Mouse (Mus musculus) heart, adult 2 months (tissue): ENCODE measurements at regions not wholly inside any gene's neighbourhood (a gene's known extent, or its start where the extent isn't known, plus 50 kb on each side); places are given as distances from the start of the nearest gene placed in this dataset.

ENCODE experiments used
- CTCF ChIP-seq: fragments of 200-600 bp; IDR thresholded peaks from 2 replicates; pipeline ENCODE4 v1.8.1; 2022; ENCODE audit warnings: antibody characterized with exemption, mild to moderate bottlenecking, moderate library complexity
- EP300 ChIP-seq: fragments of 200-500 bp; IDR thresholded peaks from 2 replicates; pipeline ENCODE4 v1.6.1; 2011; ENCODE audit warnings: low read depth, low read length, control low read depth; ENCODE audit not compliant: insufficient read depth
- POLR2A ChIP-seq: fragments of 200-500 bp; IDR thresholded peaks from 2 replicates; pipeline ENCODE4 v1.6.1; 2011; ENCODE audit warnings: mild to moderate bottlenecking, low read depth, low read length, control low read depth; ENCODE audit not compliant: insufficient read depth

GRCm38 (mm10) chr11:52511831-52512297, 115.6 kb downstream of the 9530068E07Rik start:
- TF ChIP-seq CTCF = no peak
- no peak for TF ChIP-seq EP300
- no peak for TF ChIP-seq POLR2A
